Mouse (Mus musculus) thymus, postnatal 10 days (tissue): ENCODE results near the gene Vegfb.
A peak's percentile ranks its signal among the peaks of the same experiment; 100 is the strongest.

Experiments used
- DNase-seq, 2 experiments: peaks; one replicate each; pipeline ENCODE4 v3.0.0; 2021; ENCODE audit warnings: low spot score in 2 of 2

The Vegfb gene

DNA sequence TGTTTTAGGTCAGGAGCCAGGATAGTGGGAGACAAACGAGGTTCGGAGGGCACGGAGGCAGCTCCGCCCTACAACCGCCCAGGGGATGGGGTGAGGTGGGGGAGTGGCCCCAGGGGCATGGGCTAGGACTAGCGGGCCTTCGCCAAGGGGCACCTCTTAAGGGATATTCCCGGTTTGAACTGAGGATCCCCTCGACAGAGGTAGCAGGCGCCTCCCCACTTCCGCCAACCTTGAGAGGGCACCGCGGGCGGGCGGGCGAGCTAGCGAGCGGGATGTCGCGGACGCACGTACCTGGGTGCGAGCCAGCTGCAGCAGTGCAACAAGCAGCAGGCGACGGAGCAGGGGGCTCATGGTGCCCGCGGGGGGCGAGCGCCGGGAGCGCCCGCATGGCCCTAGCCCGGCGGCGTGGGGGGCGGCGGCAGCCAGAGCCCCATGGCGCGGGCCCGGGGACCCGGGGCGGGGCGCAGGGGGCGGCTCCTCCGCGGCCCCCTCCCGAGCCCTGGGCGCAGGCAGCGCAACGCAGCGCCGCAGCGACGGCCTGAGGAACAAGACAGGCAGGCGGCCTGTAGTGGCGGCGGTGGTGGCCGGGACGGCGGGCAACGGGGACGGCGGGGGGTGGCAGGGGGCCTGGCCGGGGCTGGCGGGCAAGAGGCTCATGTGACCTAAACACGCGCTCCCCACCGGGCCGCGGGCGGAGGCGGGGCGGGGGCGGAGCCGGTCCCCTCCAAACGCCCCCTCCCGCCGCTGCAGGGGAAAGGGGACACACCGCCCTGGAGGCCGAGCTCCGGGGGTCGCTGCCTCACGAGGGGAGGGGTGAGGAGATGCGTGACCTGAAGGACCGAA lies at the start of gene Vegfb:
Gene Vegfb, minus strand, starts transcription at position 591 of the 843 bp plus-strand sequence.
- peak; percentile 68 to 71 for DNase-seq

DNA sequence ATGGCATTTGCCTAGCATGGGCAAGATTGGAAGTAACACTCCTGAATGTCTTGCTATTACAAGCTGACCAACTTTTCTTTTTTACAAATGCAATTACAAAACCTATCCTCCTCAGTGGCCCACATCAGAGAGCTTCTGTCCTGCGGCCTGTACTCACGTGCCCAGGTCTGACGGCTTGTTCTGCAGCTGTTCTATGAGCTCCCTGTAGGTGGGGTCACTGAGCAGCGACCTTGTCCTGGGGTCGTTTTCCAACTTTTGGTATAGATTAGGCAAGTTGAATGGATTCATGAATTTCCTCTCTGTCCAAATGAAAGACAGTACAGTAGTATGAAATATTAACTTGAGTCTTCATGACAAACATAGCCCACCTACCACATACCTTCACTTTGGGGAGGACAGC lies 46.6 kb upstream of the Vegfb start:
- no peak for DNase-seq

DNA sequence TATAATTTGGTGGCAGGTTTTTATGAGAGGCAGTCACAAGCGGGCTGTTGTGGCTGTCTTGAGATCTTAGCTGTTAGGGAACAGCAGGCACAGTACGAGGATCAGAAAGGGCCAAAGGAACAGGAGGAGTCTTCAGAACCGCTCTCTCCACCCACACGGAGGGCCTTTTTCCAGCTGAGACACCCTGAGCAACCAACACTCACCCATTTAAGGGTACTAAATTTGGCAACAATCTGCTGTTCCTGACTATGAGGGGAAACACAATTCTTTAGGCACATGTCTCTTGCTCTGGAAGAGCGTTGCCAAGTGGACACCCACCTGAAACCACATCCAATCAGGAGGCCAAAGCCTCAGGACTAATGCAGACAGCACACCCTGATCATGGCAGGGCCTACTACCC lies 42.1 kb upstream of the Vegfb start:
- no peak for DNase-seq

DNA sequence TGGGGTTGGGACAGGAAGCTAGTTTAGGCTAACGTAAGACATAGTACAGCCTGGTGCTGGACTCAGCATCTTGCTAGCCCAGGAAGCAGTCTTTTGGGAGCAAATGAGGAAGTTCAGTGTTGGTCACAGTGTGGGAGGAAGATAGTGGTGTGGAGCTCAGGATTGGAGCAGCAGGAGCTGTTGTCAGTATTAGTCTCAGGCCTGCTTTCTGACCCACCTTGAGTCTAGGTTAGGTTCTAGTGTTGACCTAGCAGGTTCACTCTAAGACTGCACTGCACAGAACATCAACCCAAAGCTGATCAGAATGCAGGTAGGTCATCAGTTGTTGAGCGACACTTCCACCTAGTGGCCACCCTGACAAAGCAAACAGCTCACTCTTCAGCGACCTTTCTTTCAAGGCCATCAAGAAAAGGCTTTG lies 32.8 kb upstream of the Vegfb start:
- peak; percentile 62 to 76 for DNase-seq

DNA sequence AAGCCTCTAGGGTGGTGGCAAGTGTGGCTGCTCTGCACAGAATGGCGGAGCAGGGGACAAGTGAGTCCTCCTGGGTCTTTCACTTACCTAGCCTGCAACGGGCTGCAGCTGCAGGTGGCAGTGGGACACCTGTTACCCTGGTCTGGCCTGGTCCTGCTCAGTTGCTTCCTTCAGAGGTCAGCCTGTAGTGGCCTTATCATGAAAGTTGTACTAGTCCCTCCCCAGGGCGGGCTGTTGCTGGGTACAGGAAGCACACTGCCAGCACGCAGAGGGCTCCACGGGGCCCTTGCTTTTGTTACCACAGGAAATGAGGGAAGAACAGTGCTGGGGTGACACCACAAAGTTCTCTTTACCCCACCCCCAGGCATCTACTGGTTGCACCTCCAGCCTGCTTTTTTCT lies 31.7 kb upstream of the Vegfb start, which contains the start of gene Fermt3:
Gene Fermt3, minus strand, starts transcription at position 279 of the 400 bp plus-strand sequence.
- DNase-seq = peak; percentile 82 to 86

DNA sequence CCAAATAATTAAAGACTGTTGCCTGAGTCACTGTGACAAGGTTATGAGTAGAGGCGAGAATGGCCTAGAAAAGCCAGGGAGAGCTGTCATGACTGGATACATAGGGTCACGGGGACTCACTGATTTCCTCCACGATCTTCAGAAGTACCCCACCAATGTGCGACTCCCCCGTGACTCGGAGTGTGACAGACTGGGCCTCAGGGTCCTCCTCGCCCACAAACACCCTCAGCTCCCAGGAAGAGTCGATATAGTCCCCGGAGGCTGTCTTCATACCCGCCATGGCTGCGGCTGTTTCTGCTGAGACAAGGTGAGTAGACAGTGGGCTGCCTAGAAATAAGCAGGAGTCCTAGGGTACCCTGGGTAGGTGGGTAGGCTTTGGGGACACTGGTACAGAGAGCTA lies 31.1 kb upstream of the Vegfb start:
- peak in 1 of 2 experiments; percentile 9 for DNase-seq

DNA sequence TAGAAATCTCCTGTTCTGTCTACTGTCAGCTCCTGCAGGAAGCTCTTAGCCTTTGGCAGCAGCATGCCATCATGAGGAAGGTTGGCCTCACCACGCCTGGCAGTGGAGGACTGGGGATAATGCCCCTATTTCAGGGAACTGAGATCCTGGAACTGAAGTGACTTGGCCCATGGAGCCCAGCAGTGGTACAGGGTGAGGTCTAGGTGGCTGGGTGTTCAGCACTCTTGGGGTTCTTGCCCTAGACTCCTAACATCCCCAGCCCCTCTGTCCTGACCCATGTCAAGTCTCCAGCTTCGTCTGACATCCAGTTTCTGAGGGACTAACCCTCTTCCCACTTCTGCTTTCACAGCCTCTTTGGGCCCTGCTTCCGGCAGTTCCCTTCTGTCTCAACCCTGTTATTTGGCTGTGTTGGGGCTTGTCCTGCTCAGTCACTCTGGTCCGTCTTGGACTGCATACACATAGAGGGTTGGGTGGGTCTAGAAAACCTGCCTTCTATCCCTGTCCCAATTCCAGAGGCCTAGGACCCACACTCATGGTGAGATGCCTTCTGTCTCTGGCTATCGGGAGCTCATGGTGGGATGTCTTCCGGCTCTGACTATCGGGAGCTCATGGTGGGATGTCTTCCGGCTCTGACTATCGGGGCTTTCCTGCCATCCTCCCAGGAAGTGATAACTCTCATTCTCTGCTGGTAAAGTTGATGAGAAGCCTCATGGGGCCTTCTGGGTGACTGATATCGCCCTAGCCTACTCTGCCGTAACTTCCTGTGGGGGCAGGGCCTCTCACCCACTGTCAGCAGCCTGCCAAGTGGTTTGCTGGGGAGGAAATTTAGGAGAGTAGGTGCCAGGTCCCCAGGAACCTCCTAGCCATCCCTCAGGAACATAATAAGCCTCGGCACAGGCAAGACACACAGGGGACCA lies 30.3 kb upstream of the Vegfb start:
- peak; percentile 45 to 54 for DNase-seq

DNA sequence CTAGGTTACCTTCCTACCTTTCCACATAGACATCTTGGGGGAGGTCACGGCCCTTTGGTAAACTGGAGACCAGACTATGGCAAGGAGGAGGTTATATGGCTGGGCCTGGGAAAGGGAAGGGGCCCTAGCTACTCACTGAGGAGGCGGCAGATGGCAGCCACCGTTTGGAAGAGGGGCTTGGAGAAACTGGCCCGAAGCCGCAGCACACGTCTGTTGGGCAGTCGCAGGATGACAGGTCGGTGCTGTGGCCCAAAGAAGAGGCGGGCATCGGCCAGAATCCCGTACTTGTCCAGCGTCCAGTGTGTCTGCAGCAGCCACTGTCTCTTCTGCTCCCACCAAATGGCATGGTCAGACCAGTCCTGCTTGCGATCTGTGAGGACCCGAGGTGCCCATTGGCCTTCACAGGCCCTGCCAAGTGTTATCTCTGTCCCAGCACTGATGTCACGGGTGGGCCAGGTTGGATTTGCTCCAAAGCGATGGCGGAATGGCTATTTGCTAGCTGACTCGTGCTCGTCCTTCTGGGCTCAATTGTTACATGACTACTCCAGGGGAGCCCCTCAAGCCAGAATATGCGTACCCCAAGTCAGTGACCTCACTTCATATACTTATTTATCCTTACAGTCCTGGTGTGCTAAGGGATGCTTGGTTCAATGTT lies 27.2 kb upstream of the Vegfb start:
- no peak for DNase-seq

DNA sequence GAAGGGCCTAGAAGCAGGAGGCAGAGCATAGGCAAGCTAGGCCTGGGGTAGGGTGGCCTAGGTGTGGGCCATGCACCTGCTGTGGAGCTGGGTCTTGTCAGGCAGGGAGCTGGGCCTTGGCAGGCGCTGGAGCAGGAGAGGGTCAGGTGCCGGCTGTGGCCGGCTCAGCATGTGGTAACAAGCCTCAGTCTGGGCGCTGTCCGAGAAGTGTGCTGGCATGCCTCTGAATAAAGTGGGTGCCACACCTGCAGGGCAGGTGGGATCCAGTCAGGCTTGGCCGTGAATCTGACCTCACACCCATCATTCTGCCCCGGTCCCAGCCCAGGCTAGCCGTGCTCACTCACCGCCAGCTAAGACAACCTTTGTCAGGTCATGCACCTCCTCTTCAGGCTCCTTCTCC lies 26.5 kb upstream of the Vegfb start:
- DNase-seq = no peak

DNA sequence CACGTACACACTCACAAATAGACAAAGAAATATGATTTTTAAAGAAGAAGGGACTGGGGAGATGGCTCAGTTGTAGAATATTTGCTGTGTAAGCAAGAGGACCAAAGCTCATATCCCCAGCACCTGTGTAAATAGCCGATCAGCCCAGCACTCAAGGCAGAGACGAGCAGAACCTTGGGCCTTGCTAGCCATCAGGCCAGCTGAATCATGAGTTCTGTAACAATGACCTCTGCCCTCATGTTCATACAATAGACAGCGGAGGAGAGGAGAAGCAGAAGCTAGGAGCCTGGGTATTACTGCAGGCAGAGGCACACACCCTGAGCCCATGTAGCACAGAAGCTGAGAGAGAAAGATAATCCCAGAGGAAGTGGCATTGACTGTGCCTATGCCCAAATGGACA lies 25.0 kb upstream of the Vegfb start:
- DNase-seq = no peak

DNA sequence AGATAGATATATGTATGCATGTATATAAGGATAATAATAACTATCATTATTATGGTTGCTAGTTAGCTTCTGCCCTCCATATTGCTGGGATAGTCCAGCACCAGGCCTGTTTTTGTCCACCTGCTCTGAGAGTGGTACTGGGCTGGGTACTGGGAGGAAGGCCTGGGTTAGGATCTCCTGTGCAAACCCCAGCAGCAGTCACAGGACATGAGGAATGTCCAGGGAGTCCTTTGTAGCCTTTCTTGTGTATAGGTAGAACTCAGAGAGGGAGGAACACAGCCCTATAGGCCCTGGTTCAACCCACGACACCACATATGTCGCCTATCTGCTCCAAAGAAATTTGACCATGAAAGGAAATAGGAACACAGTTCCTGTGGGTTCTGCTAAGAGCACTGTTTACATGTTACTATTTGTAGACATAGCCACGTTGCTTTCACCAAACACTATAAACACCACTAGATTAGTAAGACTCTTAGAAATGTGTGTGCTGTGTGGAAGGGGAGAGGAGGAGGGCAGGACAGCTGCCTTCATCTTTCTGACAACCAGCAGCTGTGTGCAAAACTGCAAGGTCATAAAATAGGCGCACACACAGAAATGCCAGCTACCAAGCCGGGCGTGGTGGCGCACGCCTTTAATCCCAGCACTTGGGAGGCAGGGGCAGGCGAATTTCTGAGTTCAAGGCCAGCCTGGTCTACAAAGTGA lies 19.6 kb upstream of the Vegfb start:
- no peak for DNase-seq

DNA sequence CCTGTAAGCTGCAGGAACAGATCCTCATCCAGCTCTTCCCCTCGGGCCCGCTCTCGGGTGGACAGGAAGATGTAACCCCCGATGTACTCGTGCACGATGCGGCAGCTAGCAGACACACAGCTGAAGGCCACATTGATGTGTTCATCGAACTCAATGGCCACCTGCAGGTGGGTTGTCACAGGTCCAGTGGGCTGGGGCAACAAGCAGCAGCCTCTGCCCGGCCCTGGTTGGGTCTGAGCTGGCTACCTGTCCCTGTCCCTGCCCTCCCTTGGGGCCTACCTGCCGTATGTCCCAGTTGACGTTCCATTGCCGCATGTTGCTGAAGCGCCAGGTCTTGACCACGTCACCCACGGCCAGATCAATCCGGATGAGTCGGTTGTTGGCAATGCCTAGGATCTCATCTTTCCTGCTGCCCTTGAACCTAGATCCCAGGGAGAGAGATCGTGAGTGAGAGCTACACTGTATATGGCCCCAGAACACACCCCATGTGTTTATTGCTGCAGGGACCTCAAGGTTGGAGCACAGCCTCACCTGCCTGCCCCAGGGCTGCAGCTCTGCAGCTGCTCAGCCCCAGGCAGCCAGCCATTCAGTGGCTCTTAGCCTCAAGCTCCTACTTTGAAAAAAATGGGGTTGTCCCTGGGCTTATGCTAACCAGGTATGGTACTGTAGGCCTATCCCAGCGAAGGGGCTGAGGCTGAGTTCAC lies 12.1 kb upstream of the Vegfb start:
- no peak for DNase-seq

DNA sequence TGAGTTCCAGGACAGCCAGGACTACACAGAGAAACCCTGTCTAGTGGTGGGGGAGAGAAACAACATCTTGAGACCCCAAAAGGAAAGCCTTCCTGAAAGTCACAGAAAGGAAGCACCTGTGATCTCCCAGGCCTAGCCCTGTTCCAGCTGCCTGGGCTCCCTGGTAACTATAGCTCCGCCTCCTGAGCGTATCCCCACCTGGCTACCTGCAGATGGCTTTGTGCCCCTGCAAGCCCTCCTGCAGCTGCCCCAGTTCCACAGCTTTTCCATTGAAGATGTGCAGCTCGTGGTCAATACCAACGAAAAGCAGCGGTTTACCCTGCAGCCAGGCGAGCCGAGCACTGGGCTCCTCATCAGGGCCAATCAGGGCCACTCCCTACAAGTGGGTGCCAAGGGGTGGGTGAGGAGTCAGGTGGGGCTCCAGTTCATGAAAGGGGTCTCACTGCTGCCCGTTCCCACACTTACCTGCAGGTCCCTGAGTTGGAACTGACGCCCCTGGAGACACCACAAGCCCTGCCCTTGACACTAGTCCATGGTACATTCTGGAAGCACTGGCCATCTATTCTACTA lies 10.4 kb upstream of the Vegfb start:
- DNase-seq = no peak

DNA sequence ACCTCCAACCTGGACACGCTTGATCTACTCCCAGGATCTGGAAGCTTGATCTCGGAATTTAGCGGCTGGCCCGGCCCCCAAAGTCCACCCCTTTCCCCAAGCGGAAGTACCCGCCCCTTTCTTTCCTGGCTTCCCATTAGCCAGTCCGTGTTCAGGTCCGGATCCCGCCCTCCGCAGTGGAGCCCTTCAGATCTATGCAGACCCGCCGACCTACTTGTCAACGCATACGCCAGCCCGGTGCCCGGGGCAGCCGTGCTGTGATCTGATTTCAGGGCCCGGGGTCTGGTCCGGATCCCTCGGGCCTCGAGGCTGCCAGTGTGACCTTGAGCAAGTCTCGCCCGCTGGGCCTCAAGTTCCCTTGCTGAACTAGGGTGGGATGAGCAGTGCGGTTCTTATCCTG lies 8.6 kb upstream of the Vegfb start, which contains the start of the genes Nudt22 and Trpt1:
Gene Nudt22, minus strand, starts transcription at position 112 of the 400 bp plus-strand sequence.
Gene Trpt1, plus strand, starts transcription at position 126 of the 400 bp plus-strand sequence.
- peak in 1 of 2 experiments; percentile 57 for DNase-seq

DNA sequence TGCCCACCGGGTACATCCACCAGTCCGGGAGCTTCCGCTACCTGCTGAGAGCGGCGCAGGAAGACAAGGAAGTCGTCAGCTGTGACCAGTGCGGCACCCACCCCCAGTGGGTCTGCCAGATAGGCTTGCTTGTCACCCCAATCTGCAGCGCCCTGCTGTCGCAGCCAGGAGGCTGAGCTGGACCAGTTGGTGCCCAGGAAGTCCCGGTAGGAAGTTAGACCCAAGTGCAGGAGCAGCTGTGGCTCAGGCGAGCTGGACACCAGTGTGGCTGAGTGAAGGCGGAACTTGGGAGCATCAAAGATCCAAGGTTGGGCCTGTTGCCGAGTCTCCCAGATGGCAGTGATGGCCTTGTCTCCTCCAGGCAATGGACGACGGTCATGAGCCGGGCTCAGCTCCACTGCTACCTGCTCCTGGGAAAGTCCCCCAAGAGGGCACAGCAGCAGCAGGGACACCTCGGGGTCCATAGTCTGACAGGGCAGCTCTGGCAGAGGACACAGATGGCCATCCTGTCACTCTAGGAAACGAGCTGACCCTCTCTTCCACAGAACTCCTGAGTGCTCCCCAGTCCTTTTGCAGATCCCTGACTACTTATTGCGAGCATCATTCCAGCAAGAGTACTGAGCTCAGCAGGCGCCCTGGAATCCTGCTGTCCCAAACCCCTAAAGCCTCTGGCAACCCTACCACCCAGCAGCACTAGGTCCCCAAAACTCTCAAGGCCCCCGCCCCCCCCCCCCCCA lies 8.0 kb upstream of the Vegfb start:
- DNase-seq = no peak

DNA sequence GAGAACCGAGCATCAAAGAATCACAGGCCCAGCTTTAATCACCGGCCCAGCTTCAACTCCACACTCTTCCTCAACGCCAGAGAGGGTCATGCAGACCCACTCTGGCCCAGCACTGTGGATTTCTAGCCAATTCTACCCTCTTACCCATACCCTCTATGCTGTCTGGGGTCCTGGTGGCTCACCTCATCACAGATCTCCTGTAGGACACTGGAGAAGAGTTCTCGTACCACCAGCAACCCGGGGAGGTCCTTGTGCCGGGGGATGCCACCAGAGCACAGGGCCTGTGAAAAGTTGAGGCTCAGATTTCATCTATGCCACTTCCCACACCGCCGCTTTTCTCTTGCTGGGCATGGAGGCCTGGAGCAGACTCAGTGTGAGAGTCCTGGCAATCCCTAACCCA lies 7.0 kb upstream of the Vegfb start:
- no peak for DNase-seq

DNA sequence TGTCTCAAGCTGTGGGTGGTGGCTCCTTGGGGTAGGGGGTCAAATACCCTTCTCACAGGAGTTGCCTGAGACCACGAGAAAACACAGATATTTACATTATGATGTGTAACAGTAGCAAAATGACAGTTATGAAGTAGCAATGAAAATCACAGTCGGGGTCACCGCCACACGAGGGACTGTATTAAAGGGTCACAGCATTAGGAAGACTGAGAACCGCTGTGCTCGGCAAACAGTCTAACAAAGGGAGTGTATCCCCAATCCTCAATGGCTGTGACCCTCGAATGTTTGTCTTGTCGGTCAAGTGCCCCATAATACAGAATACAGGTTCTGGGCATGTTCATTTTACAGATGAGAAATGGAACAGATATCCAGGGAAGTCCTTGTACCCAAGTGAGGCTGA lies 6.6 kb upstream of the Vegfb start:
- DNase-seq = no peak

DNA sequence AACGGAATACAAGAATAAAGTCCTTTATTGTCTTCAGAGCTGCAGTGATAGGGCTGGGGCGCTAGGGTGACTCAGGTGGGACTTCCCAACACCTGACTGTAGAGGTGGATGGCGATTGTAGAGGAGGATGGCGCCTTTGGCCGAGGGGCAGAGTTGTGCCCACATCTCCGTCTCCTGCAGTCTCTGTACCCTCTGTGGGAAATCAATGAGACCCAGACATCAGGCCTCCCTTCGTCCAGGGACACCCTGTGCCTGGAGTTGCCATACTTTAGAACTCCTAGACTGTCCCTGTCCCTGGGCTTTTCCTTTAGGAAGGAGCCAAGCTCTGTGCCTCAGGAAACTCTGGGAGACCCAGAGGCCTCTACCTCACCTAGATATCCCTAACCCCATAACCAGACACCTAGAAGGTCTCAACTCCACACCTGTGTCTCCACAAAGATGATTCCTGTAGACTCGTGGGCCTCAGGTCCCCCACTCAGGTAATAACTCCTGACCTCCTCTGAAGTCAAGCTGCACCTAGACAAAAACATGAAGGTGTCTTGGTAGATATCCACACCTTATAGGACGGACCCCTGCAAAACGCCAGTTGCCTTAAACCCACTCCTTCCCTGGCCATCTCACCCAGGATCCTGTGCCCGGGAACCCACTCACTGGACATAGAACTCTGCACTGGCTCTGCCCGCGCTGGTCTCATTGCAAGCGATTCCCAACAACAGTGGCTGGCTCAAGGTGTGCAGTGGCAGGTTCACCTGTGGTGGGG lies 5.7 kb upstream of the Vegfb start:
- no peak for DNase-seq
